Mouse (Mus musculus) midbrain, embryonic 11.5 days (tissue): ENCODE measurements around the gene Pfdn5. TPM values are rescaled to one million over a fixed set of nuclear protein-coding genes. Genes with fewer than 3 reads are reported as not detected.
A peak's percentile ranks its signal among the peaks of the same experiment; 100 is the strongest.
"Not testable (repeated sequence)": the region's sequence is repeated elsewhere in the genome, so short reads cannot be mapped to it uniquely, and the experiment has no call there.

Source experiments
- ATAC-seq: fragments of 200-750 bp; cut with Nextera tagmentation; 2 replicates; pipeline ENCODE4 v1.8.0; 2017; ENCODE audit warnings: moderate TSS enrichment, moderate library complexity; ENCODE audit not compliant: low FRiP score
- DNase-seq: peaks from one replicate; pipeline ENCODE4 v3.0.0; 2015; ENCODE audit warnings: low spot score; ENCODE audit errors: missing footprints
- H3K27ac ChIP-seq: fragments of 300-500 bp; sonication (generic); 2 replicates; pipeline ENCODE4 v1.5.1; 2014; ENCODE audit warnings: low read depth, low read length
- H3K27me3 ChIP-seq: fragments of 300-500 bp; sonication (generic); 2 replicates; pipeline ENCODE4 v1.6.1; 2014; ENCODE audit warnings: mild to moderate bottlenecking, low read length, moderate library complexity, mixed read lengths; ENCODE audit not compliant: control insufficient read depth, insufficient read depth
- H3K36me3 ChIP-seq: fragments of 300-500 bp; sonication (generic); 2 replicates; pipeline ENCODE4 v1.6.1; 2014; ENCODE audit warnings: mild to moderate bottlenecking, low read length, moderate library complexity, mixed read lengths; ENCODE audit not compliant: control insufficient read depth, insufficient read depth
- H3K4me1 ChIP-seq: fragments of 300-500 bp; sonication (generic); 2 replicates; pipeline ENCODE4 v1.6.1; 2014; ENCODE audit warnings: low read length; ENCODE audit not compliant: control insufficient read depth, insufficient read depth
- H3K4me2 ChIP-seq: fragments of 300-500 bp; sonication (generic); 2 replicates; pipeline ENCODE4 v1.6.1; 2014; ENCODE audit warnings: mild to moderate bottlenecking, moderate library complexity
- H3K4me3 ChIP-seq: fragments of 300-500 bp; sonication (generic); 2 replicates; pipeline ENCODE4 v1.5.1; 2014; ENCODE audit warnings: low read depth, low read length
- H3K9ac ChIP-seq: fragments of 300-500 bp; sonication (generic); 2 replicates; pipeline ENCODE4 v1.6.1; 2014; ENCODE audit warnings: low read length
- H3K9me3 ChIP-seq: fragments of 300-500 bp; sonication (generic); 2 replicates; pipeline ENCODE4 v1.6.1; 2016; ENCODE audit warnings: low read length; ENCODE audit not compliant: control insufficient read depth
- WGBS: fragments of 180-500 bp; shearing (Covaris S2); extraction: QIAGEN DNeasy Blood & Tissue Kit; methylation state at CpG from one replicate; pipeline ENCODE4 v1.1.7; 2014; 5-methylcytosine and 5-hydroxymethylcytosine counted together
- polyA plus RNA-seq: library from polyadenylated mRNA; unstranded; fragments of >200 nt; fragmentation: Nextera tagmentation; extraction: Ambion mirVana; gene quantifications from 2 replicates; pipeline ENCODE4 v1.2.1, GENCODE M21; 2014

Pfdn5 gene
- polyA plus RNA-seq, 1 experiment from 2014 or later, result 404 TPM

- ATAC-seq, result no peak
- peaks cover 16% of the 10 kb centered on the region for H3K36me3 ChIP-seq
- no peak for DNase-seq
- H3K4me2 ChIP-seq, result peak overlapping the region; percentile 81; the same call in 1 of the 2 replicates
- no peak overlapping the region for H3K9ac ChIP-seq
- no peak overlapping the region for H3K27ac ChIP-seq
- H3K4me1 ChIP-seq, result peaks cover 8% of the 10 kb centered on the region
- 69% methylated on average over 12 of the region's 12 CpGs for WGBS
- no peak overlapping the region for H3K4me3 ChIP-seq
- H3K27me3 ChIP-seq, result no peaks in the 10 kb centered on the region
- H3K9me3 ChIP-seq, result no peaks in the 10 kb centered on the region
These were observed 1.1 kb upstream of the Pfdn5 start for GRCm38 (mm10) chr15:102324654-102325473.

GRCm38 (mm10) chr15:102326892-102327291 lies 976 bp downstream of the Pfdn5 start:
- peaks cover 11% of the 10 kb centered on the region for H3K36me3 ChIP-seq
- H3K9me3 ChIP-seq, result no peaks in the 10 kb centered on the region
- no peak for ATAC-seq
- peak overlapping the region; percentile 81 for H3K4me2 ChIP-seq
- peaks cover 11% of the 10 kb centered on the region for H3K4me1 ChIP-seq
- H3K4me3 ChIP-seq, result peak overlapping the region; percentile 87
- H3K27me3 ChIP-seq, result no peaks in the 10 kb centered on the region
- WGBS, result 74% methylated on average over 8 of the region's 8 CpGs
- no peak overlapping the region for H3K27ac ChIP-seq
- H3K9ac ChIP-seq, result peak overlapping the region; percentile 86
- DNase-seq, result no peak

GRCm38 (mm10) chr15:102331610-102332015 lies 5.7 kb downstream of the Pfdn5 start, which contains the start of gene Myg1:
TSS of gene Myg1 (plus strand) at chr15:102331709.
- no peaks in the 10 kb centered on the region for H3K27me3 ChIP-seq
- WGBS, result under 1% methylated on average over 30 of the region's 30 CpGs
- peak within 1 kb of the TSS; percentile 68 for H3K9ac ChIP-seq
- no peaks in the 10 kb centered on the region for H3K9me3 ChIP-seq
- peak within 1 kb of the TSS; percentile 61 for H3K4me3 ChIP-seq
- no peak within 1 kb of the TSS for H3K27ac ChIP-seq
- DNase-seq, result peak; percentile 98
- peak within 1 kb of the TSS; percentile 72 for H3K4me2 ChIP-seq
- ATAC-seq, result peak; percentile 95
- H3K4me1 ChIP-seq, result peaks cover 20% of the 10 kb centered on the region
- peaks cover 10% of the 10 kb centered on the region for H3K36me3 ChIP-seq

GRCm38 (mm10) chr15:102335254-102335653 lies 9.3 kb downstream of the Pfdn5 start:
- H3K4me1 ChIP-seq, result peaks cover 15% of the 10 kb centered on the region
- no peak overlapping the region for H3K4me2 ChIP-seq
- no peak overlapping the region for H3K9ac ChIP-seq
- no peaks in the 10 kb centered on the region for H3K9me3 ChIP-seq
- no peak for DNase-seq
- no peaks in the 10 kb centered on the region for H3K27me3 ChIP-seq
- H3K4me3 ChIP-seq, result no peak overlapping the region
- WGBS, result 89% methylated on average over 8 of the region's 8 CpGs
- no peak for ATAC-seq
- peaks cover 25% of the 10 kb centered on the region for H3K36me3 ChIP-seq
- H3K27ac ChIP-seq, result no peak overlapping the region

GRCm38 (mm10) chr15:102335925-102336324 lies 10.0 kb downstream of the Pfdn5 start:
- not testable (repeated sequence) for H3K9ac ChIP-seq, ATAC-seq, H3K27me3 ChIP-seq, H3K4me2 ChIP-seq, H3K4me3 ChIP-seq, H3K27ac ChIP-seq, H3K9me3 ChIP-seq
- Histone ChIP-seq H3K4me1 (peaks cover 15% of the 10 kb centered on the region), H3K36me3 (peaks cover 25% of the 10 kb centered on the region)
- DNase-seq, result peak; percentile 83
- 93% methylated on average over 5 of the region's 5 CpGs for WGBS

GRCm38 (mm10) chr15:102336946-102337345 lies 11.0 kb downstream of the Pfdn5 start:
- Histone ChIP-seq H3K27ac (no peak overlapping the region), H3K4me2 (no peak overlapping the region), H3K4me1 (peaks cover 11% of the 10 kb centered on the region), H3K27me3 (no peaks in the 10 kb centered on the region), H3K36me3 (peaks cover 25% of the 10 kb centered on the region), H3K4me3 (no peak overlapping the region), H3K9ac (no peak overlapping the region), H3K9me3 (no peaks in the 10 kb centered on the region)
- ATAC-seq (no peak), DNase-seq (no peak)
- WGBS, result 92% methylated on average over 4 of the region's 4 CpGs

- 77% methylated on average over 5 of the region's 5 CpGs for WGBS
- no peak overlapping the region for H3K9ac ChIP-seq
- no peaks in the 10 kb centered on the region for H3K27me3 ChIP-seq
- ATAC-seq (no peak), DNase-seq (no peak)
- no peaks in the 10 kb centered on the region for H3K4me1 ChIP-seq
- no peak overlapping the region for H3K4me2 ChIP-seq
- no peak overlapping the region for H3K27ac ChIP-seq
- H3K4me3 ChIP-seq, result no peak overlapping the region
- no peaks in the 10 kb centered on the region for H3K9me3 ChIP-seq
- peaks cover 28% of the 10 kb centered on the region for H3K36me3 ChIP-seq
These were observed 13.7 kb downstream of the Pfdn5 start for GRCm38 (mm10) chr15:102339612-102340011.

GRCm38 (mm10) chr15:102341580-102341979 lies 15.7 kb downstream of the Pfdn5 start:
- Histone ChIP-seq H3K27ac (no peak overlapping the region), H3K36me3 (peaks cover 28% of the 10 kb centered on the region), H3K4me3 (no peak overlapping the region), H3K27me3 (no peaks in the 10 kb centered on the region), H3K4me2 (no peak overlapping the region), H3K9me3 (no peaks in the 10 kb centered on the region), H3K9ac (no peak overlapping the region), H3K4me1 (no peaks in the 10 kb centered on the region)
- 11% methylated on average over 1 of the region's 1 CpGs for WGBS
- ATAC-seq (no peak), DNase-seq (peak; percentile 91)

- H3K4me3 ChIP-seq, result no peak overlapping the region
- DNase-seq, result no peak
- H3K27me3 ChIP-seq, result no peaks in the 10 kb centered on the region
- no peak overlapping the region for H3K27ac ChIP-seq
- WGBS, result 98% methylated on average over 3 of the region's 3 CpGs
- no peaks in the 10 kb centered on the region for H3K9me3 ChIP-seq
- ATAC-seq, result no peak
- H3K4me2 ChIP-seq, result no peak overlapping the region
- H3K9ac ChIP-seq, result no peak overlapping the region
- peaks cover 12% of the 10 kb centered on the region for H3K36me3 ChIP-seq
- peaks cover under 1% of the 10 kb centered on the region; the same call in 1 of the 2 replicates for H3K4me1 ChIP-seq
These were observed 18.6 kb downstream of the Pfdn5 start for GRCm38 (mm10) chr15:102344490-102344889.
